Mouse (Mus musculus) left cerebral cortex, adult 18-20 months (tissue): ENCODE measurements at regions not wholly inside any gene's neighbourhood (a gene's known extent, or its start where the extent isn't known, plus 50 kb on each side); places are given as distances from the start of the nearest gene placed in this dataset.

Experiments used
- DNase-seq, 2 experiments: peaks; one replicate each; pipeline ENCODE4 v3.0.0; 2021 to 2022; ENCODE audit warnings: low spot score in 2 of 2, mixed read lengths in 1 of 2

- no peak for DNase-seq
These were observed 60.6 kb downstream of the Serpinb6d start for GRCm38 (mm10) chr13:33721851-33722250.

DNA sequence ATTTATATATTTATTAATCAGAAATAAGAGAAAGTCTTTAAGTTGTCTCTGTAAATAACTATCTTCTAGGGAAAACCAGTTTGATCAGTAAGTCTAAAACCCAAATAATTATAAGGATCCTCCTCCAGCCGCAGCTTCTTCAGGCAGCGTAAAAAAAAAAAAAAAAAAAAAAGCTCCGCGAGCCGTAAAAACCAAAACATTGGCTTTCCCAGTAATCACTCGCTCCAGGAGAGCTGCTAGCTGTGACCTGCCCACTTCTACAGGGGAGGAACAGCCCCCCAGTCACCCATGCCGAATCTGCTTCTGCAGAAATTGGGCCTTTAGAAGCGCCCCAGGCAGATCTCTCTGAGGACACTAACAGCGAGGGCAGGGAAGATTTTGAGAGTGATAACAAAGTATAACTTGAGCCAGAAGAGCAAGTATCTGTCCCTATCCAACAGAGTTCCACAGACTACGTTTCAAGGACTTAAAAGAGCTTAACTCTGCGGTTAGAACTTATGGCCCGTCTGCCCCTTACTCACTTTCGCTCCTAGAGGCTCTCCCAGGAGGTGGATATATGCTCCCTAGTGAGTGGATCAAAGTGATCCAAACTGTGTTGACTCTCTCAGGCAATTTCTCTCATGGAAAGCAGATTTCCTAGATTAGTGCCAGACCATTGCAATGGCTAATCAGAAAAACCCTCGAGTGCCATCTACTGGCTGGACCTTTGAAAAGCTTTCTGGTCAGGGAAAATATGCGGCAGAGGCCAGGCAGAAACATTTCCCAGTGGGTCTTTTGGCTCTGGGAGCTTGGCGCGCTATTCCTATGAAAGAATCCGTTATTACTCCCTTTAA is 80.7 kb downstream of the Serpinb6e start:
- peak; percentile 75 to 81 for DNase-seq

GRCm38 (mm10) chr13:33763295-33763916 is 79.8 kb downstream of the Serpinb6e start:
- DNase-seq: no peak
